Mouse (Mus musculus) liver, embryonic 16.5 days (tissue): Measurements from ENCODE around the gene Hist4h4. TPM values are rescaled to one million over a fixed set of nuclear protein-coding genes. Genes with fewer than 3 reads are reported as not detected.
A peak's percentile ranks its signal among the peaks of the same experiment; 100 is the strongest.
"Not testable (repeated sequence)": the region's sequence is repeated elsewhere in the genome, so short reads cannot be mapped to it uniquely, and the experiment has no call there.

Experiments used
- ATAC-seq: fragments of 200-750 bp; cut with Nextera tagmentation; 2 replicates; pipeline ENCODE4 v1.8.0; 2017; ENCODE audit warnings: low read depth, mild to moderate bottlenecking, moderate number of reproducible peaks, moderate library complexity
- H3K27ac ChIP-seq: fragments of 300-500 bp; sonication (generic); 2 replicates; pipeline ENCODE4 v1.5.1; 2014; ENCODE audit warnings: mild to moderate bottlenecking, low read length
- H3K27me3 ChIP-seq: fragments of 300-500 bp; sonication (generic); 2 replicates; pipeline ENCODE4 v1.6.1; 2014; ENCODE audit warnings: low read depth, low read length, mixed read lengths; ENCODE audit not compliant: control insufficient read depth, insufficient read depth
- H3K36me3 ChIP-seq: fragments of 300-500 bp; sonication (generic); 2 replicates; pipeline ENCODE4 v1.6.1; 2014; ENCODE audit warnings: mild to moderate bottlenecking; ENCODE audit not compliant: control insufficient read depth, insufficient read depth
- H3K4me1 ChIP-seq: fragments of 300-500 bp; sonication (generic); 2 replicates; pipeline ENCODE4 v1.6.1; 2014; ENCODE audit warnings: low read depth, low read length, mixed read lengths; ENCODE audit not compliant: control insufficient read depth
- H3K4me2 ChIP-seq: fragments of 300-500 bp; sonication (generic); 2 replicates; pipeline ENCODE4 v1.6.1; 2014; ENCODE audit warnings: low read depth, low read length, mixed read lengths
- H3K4me3 ChIP-seq: fragments of 300-500 bp; sonication (generic); 2 replicates; pipeline ENCODE4 v1.5.1; 2014; ENCODE audit warnings: low read depth, mild to moderate bottlenecking, low read length
- H3K9ac ChIP-seq: fragments of 300-500 bp; sonication (generic); 2 replicates; pipeline ENCODE4 v1.6.1; 2014; ENCODE audit warnings: low read depth, low read length
- H3K9me3 ChIP-seq: fragments of 300-500 bp; sonication (generic); replicated peaks from 2 replicates; pipeline ENCODE4 v1.6.1; 2016; ENCODE audit warnings: low read length; ENCODE audit not compliant: control insufficient read depth
- WGBS: fragments of 180-500 bp; shearing (Covaris S2); extraction: QIAGEN DNeasy Blood & Tissue Kit; methylation state at CpG from one replicate; pipeline ENCODE4 v1.1.7; 2014; ENCODE audit not compliant: insufficient replicate concordance; 5-methylcytosine and 5-hydroxymethylcytosine counted together
- polyA plus RNA-seq: library from polyadenylated mRNA; unstranded; fragments of >200 nt; fragmentation: Nextera tagmentation; extraction: Ambion mirVana; gene quantifications from 2 replicates; pipeline ENCODE4 v1.2.1, GENCODE M21; 2015

Hist4h4 gene
- polyA plus RNA-seq, 1 experiment from 2014 or later: 1.2 TPM

DNA sequence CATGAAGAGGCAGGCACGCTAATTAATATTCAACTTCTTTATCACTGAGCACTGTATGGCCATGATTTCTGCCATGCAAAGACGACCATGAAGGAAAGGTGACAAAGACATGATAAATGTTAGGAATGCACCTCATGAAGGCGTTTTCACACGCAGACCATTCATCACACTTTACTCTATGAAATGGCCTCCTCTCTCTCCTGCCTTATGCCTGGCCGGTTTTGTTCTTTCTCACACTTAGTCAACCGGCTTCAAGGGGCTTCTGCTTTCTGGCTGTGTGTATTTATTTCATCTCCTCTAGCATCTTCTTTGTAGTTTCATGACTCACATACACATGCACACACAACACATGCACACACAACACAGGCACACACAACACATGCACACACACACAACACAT, 2.9 kb downstream of the Hist4h4 start:
- no peak for ATAC-seq
- H3K27ac ChIP-seq: no peak overlapping the region
- H3K9me3 ChIP-seq: no peaks in the 10 kb centered on the region
- H3K4me3 ChIP-seq: no peak overlapping the region
- 60% methylated on average over 6 of the region's 6 CpGs for WGBS
- no peaks in the 10 kb centered on the region for H3K36me3 ChIP-seq
- no peak overlapping the region for H3K9ac ChIP-seq
- H3K4me1 ChIP-seq: peaks cover 37% of the 10 kb centered on the region
- H3K27me3 ChIP-seq: no peaks in the 10 kb centered on the region
- no peak overlapping the region for H3K4me2 ChIP-seq

DNA sequence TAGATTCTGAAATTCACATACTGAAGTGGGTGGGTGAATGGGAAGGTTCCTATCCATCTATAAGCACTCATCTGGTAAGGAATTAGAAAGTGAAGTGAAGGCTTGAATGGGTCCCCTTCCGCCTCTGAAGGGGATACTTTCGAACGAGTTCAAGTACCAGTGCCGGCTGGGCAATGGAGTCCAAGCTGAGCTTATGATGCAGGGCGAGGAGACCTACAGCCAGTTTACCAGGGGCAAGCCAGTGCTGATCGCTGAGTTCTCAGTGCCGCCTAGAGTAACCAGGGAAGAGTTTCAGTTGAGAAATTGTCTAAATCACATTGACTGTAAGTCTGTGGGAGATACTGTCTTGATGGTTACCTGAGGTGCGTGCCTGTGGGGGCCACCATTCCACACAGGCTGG, 3.5 kb downstream of the Hist4h4 start:
- no peak for ATAC-seq
- Histone ChIP-seq H3K4me3 (no peak overlapping the region), H3K9ac (no peak overlapping the region), H3K36me3 (no peaks in the 10 kb centered on the region), H3K27me3 (no peaks in the 10 kb centered on the region), H3K4me2 (no peak overlapping the region), H3K9me3 (no peaks in the 10 kb centered on the region), H3K4me1 (peaks cover 34% of the 10 kb centered on the region), H3K27ac (no peak overlapping the region)
- WGBS: 85% methylated on average over 8 of the region's 8 CpGs

DNA sequence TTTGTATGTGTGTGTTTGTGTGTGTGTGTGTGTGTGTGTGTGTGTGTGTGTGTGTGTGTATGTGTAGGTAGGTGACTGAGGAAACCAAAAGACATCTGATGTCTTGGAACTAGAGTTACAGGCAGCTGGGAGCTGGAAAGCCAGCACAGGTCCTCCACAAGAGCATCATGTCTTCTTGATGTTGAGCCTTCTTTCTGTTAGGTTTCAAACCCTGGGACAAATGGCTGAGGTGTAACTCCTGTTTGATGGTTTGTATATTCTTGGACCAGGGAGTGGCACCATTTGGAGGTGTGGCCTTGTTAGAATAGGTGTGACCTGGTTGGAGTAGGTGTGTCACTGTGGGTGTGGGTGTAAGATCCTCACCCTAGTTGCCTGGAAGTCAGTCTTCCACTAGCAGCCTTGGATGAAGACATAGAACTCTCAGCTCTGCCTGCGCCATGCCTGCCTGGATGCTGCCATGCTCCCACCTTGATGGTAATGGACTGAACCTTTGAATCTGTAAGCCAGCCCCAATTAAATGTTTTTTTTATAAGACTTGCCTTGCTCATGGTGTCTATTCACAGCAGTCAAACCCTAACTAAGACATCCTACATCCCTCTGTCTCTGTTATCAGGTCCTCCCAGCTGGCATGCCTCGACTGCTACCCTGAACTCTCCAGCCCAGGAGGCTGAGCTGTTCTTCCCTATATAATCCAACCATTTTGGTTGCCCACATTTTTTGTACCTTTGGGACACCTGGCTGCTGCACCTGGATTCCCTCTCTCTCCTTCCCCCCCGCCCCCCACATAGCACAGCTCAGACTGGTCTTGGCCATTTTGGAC, 6.1 kb downstream of the Hist4h4 start:
- H3K36me3 ChIP-seq, H3K27me3 ChIP-seq, H3K9me3 ChIP-seq: not testable (repeated sequence)
- Histone ChIP-seq H3K9ac (peak overlapping the region; percentile 71), H3K4me2 (peak overlapping the region; percentile 58), H3K4me1 (peaks cover 41% of the 10 kb centered on the region), H3K27ac (peak overlapping the region; percentile 97), H3K4me3 (peak overlapping the region; percentile 66)
- ATAC-seq: peak; percentile 96
- 43% methylated on average over 3 of the region's 3 CpGs for WGBS

DNA sequence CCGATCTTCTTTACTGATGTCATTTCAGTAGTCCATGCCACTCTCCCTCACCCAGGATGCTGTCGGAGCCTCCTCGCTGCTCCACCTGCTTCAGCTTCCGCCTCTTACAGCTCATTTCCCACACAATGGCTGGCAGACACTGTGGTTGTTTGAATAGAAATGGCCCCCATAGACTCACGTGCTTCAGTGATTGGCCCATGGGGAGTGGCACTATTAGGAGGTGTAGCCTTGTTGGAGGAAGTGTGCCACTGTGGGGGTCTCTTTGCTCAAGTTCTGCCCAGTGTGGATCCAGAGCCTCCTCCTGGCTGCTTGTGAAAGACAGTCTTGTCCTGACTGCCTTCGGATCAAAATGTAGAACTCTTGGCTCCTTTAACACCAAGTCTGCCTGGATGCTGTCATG, 8.4 kb downstream of the Hist4h4 start:
- Histone ChIP-seq H3K4me3 (no peak overlapping the region), H3K9ac (no peak overlapping the region), H3K4me2 (no peak overlapping the region), H3K36me3 (no peaks in the 10 kb centered on the region), H3K4me1 (peaks cover 31% of the 10 kb centered on the region), H3K27ac (no peak overlapping the region), H3K9me3 (no peaks in the 10 kb centered on the region), H3K27me3 (peaks cover 9% of the 10 kb centered on the region)
- WGBS: 55% methylated on average over 6 of the region's 6 CpGs
- ATAC-seq: no peak

DNA sequence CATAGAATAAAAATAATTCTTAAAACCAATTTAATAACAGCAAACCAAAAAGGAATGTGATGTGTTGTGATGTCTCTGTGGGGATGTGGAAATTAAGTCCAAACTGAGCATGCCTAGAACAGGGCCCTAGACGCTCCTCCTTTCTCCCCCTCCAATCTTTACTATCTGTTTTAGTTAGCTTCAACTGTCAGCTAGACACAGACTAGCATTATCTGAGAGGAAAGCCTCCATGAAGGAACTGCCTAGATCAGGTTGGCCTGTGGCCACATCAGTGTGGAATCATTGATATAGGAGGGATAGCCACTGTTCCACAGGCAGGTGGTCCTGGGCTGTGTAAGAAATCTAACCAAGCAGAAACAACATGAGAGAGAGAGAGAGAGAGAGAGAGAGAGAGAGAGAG, 9.1 kb downstream of the Hist4h4 start:
- no peaks in the 10 kb centered on the region for H3K9me3 ChIP-seq
- H3K27me3 ChIP-seq: peaks cover 9% of the 10 kb centered on the region
- no peak overlapping the region for H3K9ac ChIP-seq
- no peak overlapping the region for H3K4me2 ChIP-seq
- H3K27ac ChIP-seq: no peak overlapping the region
- H3K4me1 ChIP-seq: peaks cover 28% of the 10 kb centered on the region
- no peak overlapping the region for H3K4me3 ChIP-seq
- H3K36me3 ChIP-seq: no peaks in the 10 kb centered on the region
- 23% methylated on average over 1 of the region's 1 CpGs for WGBS
- no peak for ATAC-seq

DNA sequence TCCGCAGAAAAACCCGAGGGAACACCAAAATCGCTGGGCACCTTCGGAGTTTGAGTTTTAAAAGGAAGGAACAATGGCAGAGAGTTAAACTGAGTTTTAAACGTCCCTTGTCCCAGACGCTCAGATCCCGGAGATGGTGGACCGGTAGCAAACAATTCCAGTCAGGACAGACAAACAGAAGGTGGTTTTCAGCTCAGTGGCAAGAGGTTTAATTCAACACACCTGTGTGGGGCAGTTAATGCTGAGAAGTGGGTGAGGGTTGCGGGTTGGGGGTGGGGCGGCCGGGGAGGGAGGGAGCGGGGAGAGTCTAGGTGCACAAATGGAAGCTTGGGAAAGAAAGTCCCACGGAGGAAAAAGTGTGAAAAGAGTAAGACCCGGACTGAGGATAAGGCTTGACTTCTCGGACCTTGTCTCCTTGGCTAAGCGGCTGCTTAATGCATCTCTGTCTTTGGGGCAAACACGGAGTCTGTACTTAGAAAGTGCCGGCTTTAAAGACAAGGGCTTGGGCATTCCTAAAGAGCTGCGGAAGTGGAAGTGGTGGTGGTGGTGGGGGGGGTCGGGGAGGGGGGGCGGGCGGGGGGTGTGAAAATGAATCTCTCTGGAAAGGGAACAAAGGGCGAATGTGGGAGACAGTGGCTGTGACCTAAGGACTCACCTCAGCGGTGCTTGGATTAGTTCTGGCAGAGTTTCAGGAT, 10.2 kb downstream of the Hist4h4 start:
- peaks cover 9% of the 10 kb centered on the region for H3K27me3 ChIP-seq
- H3K27ac ChIP-seq: no peak overlapping the region
- no peaks in the 10 kb centered on the region for H3K36me3 ChIP-seq
- H3K4me3 ChIP-seq: peak overlapping the region; percentile 53
- peaks cover 28% of the 10 kb centered on the region for H3K4me1 ChIP-seq
- H3K9me3 ChIP-seq: no peaks in the 10 kb centered on the region
- H3K4me2 ChIP-seq: peak overlapping the region; percentile 68
- peak overlapping the region; percentile 58 for H3K9ac ChIP-seq
- no peak for ATAC-seq
- under 1% methylated on average over 24 of the region's 24 CpGs for WGBS

DNA sequence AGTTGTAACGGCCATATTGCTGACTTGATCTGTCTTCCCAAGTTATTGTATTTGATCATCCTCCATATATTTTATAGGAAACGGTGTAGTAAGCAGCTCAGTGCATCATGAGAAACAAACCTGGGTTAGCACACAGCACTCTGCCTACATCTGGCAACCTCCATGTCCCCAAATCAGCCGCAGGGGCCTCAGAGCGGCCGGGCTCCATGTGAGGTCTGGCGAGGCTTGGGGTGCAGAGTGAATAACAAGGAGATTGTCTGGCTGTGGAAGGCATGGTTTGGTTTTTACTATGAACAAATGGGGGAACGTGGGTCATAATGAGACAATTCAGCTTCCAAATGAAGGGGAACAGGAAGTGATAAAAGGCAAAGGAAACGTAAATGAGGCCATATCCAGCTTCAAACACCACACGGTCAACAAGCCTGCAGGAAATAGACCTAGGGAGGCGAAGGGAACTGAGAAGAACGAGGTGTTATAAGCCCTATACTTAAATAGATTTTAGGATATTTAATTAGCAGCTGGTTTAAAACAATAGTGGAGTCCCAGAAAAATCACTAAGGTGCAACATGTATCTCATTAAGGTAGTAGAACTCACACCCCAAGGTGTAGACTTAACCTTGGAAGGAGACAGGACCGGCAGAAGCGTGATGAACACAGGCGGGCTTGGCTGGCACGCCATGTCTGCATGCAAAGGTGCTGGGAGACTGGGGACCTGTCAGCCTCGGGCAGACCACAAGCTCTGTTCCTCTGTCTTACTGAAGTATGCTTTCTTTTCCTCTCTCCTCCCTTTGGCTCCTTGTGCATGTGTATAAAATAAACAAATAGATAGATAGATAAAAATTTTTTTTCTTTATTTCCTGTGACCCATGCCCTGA, 11.1 kb downstream of the Hist4h4 start:
- 20% methylated on average over 16 of the region's 16 CpGs for WGBS
- H3K27ac ChIP-seq: no peak overlapping the region
- no peak for ATAC-seq
- no peaks in the 10 kb centered on the region for H3K36me3 ChIP-seq
- H3K27me3 ChIP-seq: peaks cover 9% of the 10 kb centered on the region
- no peaks in the 10 kb centered on the region for H3K9me3 ChIP-seq
- H3K4me2 ChIP-seq: peak overlapping the region; percentile 68
- peak overlapping the region; percentile 53 for H3K4me3 ChIP-seq
- peaks cover 28% of the 10 kb centered on the region for H3K4me1 ChIP-seq
- H3K9ac ChIP-seq: peak overlapping the region; percentile 58; the same call in 1 of the 2 replicates

DNA sequence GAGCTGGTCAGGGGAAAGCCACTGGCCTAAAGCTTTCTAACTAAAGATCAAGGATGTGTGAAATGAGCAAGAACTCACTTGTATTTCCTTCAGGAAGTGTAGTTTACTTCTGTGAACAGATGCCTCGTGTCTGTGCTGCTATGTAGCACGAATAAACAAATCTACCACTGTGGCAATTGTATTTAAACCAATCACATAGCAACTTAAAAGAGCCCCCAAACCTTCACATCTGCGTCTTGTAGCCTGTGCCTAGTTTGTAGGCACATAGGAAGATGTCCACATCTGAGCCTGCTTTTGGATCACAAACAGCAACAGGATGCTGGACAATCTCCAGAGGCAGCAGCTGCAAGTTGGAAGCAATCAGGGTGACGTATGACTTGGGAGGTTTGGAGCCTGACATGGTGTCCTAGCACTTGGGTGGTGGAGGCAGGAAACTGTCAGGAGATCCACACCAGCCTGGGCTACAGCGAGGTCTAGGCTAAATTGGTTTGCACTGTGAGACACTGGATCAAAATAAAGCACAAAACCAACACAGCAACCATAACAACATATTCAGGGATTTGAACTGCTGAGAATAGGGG, 14.7 kb downstream of the Hist4h4 start:
- no peak overlapping the region for H3K4me2 ChIP-seq
- peaks cover 12% of the 10 kb centered on the region for H3K4me1 ChIP-seq
- ATAC-seq: no peak
- H3K4me3 ChIP-seq: no peak overlapping the region
- peaks cover 9% of the 10 kb centered on the region for H3K27me3 ChIP-seq
- H3K9me3 ChIP-seq: no peaks in the 10 kb centered on the region
- H3K27ac ChIP-seq: no peak overlapping the region
- 50% methylated on average over 5 of the region's 5 CpGs for WGBS
- H3K36me3 ChIP-seq: no peaks in the 10 kb centered on the region
- H3K9ac ChIP-seq: no peak overlapping the region
